Mouse (Mus musculus) gastrocnemius, adult 8-10 months (tissue): ENCODE results near the gene Fgf22. TPM values are rescaled to one million over a fixed set of nuclear protein-coding genes. Genes with fewer than 3 reads are reported as not detected.

Experiments used
- DNase-seq, 2 experiments: peaks; one replicate each; pipeline ENCODE4 v3.0.0; 2022; ENCODE audit warnings: low spot score in 2 of 2
- total RNA-seq, 4 experiments: library from RNA; stranded (reverse); gene quantifications; 2 replicates each; pipeline ENCODE4 v1.2.4; 2022

Fgf22 gene
- total RNA-seq, 4 experiments from 2014 or later, result not detected

- peak; percentile 99 for DNase-seq
Observed at GRCm38 (mm10) chr10:79766508-79767325, 11.8 kb downstream of the Fgf22 start, which contains the start of gene Rnf126. Rnf126 (minus strand) TSS chr10:79766952.

- DNase-seq, result peak; percentile 83 to 90
Observed at GRCm38 (mm10) chr10:79767372-79768244, 12.7 kb downstream of the Fgf22 start.

- DNase-seq, result peak; percentile 51 to 53
Observed at GRCm38 (mm10) chr10:79768400-79768799, 13.5 kb downstream of the Fgf22 start.

GRCm38 (mm10) chr10:79769329-79769728 is 14.5 kb downstream of the Fgf22 start:
- no peak for DNase-seq

- no peak for DNase-seq
Observed at GRCm38 (mm10) chr10:79772320-79772719, 17.4 kb downstream of the Fgf22 start.

GRCm38 (mm10) chr10:79773208-79773607 is 18.3 kb downstream of the Fgf22 start:
- DNase-seq, result no peak

GRCm38 (mm10) chr10:79774486-79775279 is 19.8 kb downstream of the Fgf22 start:
- no peak for DNase-seq

DNA sequence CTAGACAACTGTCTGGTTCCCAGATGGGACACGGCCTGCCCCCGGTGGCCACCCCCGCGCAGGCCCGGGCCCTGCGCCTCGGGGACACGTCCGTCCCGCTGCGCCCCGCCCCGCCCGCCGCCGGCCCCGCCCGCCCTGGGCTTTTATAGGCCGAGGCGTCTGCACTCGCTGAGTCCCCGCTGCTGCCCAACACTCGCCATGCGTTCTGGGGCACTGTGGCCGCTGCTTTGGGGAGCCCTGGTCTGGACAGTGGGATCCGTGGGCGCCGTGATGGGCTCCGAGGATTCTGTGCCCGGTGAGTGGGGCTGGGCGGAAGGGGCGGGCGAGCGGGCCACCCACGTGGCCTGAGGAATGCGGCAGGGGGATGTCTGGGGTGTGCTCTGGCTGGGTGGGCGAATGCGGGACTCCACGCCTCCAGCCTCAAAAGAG is 22.2 kb downstream of the Fgf22 start, which contains the start of gene Fstl3:
Gene Fstl3, plus strand, starts transcription at position 170 of the 429 bp plus-strand sequence.
- DNase-seq, result no peak

DNA sequence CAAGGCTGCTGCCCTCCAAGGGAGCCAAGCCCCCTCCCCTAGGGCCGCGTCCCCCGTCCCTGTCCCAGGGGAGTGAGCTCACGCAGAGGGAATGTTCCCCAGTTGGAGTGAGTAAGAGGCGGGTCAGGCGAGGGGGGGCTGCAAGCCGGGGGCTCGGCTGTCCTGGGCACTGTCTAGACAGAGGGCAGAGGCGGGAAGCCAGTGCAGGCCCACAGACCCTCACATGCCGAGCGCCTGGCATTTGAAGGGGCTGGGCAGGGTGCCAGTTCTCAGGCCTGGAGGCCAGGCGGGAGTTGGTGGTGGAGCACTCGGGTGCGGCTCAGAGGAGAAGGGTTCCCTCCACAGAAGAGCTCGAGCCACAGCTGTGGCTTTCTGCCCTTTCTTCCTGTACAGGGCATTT is 23.1 kb downstream of the Fgf22 start:
- no peak for DNase-seq

- no peak for DNase-seq
Observed at GRCm38 (mm10) chr10:79779193-79779592, 24.3 kb downstream of the Fgf22 start.

GRCm38 (mm10) chr10:79779784-79780663 is 25.1 kb downstream of the Fgf22 start:
- peak; percentile 93 to 94 for DNase-seq

DNA sequence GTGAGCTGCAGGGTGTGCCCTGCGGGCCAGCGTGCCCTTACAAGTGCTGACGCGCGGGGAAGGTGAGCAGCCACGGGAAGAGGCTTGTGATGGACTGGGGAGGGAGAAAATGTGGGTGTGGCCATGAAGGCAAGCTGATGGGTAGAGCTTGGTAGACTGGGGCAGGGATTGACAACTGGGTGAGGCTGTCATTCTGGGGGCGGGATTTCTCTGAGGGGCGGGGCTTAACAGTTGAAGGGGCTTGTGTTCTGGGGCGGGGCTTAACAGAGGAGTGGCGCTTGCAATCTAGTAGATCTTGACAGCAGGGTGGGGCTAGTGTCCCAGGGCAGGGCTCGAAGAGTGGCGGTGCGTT is 25.8 kb downstream of the Fgf22 start:
- no peak for DNase-seq

DNA sequence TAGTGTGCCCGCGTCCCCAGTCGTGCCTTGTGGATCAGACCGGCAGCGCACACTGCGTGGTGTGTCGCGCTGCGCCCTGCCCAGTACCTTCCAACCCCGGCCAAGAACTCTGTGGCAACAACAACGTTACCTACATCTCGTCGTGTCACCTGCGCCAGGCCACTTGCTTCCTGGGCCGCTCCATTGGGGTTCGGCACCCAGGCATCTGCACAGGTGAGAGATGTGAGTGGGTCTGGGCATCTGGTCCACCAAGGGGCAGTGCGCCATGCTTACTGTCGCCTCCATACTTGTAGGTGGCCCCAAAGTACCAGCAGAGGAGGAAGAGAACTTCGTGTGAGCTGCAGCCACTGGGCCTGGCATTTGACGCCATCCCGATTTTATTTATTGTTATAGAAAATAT is 26.3 kb downstream of the Fgf22 start:
- no peak for DNase-seq

DNA sequence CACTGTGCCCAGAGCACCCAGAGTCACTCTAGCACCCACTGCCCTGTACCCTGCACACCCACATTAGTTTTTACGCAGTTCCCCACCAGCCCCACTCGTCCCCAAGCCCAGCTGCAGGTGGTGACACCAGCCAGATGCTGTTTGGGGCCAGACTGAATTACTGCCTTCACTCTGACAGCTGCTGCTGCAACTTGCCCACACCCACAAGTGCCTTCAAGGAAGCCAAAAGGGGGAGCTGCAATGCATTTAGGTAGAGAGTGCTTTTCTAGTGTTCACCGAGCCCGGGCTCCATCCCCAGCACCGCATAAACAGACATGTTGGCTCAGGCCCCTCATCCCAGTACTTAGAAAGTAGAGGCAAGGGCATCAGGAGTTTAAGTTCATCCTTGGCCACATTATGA is 27.1 kb downstream of the Fgf22 start:
- no peak for DNase-seq

GRCm38 (mm10) chr10:79783050-79783449 is 28.2 kb downstream of the Fgf22 start:
- DNase-seq, result no peak

DNA sequence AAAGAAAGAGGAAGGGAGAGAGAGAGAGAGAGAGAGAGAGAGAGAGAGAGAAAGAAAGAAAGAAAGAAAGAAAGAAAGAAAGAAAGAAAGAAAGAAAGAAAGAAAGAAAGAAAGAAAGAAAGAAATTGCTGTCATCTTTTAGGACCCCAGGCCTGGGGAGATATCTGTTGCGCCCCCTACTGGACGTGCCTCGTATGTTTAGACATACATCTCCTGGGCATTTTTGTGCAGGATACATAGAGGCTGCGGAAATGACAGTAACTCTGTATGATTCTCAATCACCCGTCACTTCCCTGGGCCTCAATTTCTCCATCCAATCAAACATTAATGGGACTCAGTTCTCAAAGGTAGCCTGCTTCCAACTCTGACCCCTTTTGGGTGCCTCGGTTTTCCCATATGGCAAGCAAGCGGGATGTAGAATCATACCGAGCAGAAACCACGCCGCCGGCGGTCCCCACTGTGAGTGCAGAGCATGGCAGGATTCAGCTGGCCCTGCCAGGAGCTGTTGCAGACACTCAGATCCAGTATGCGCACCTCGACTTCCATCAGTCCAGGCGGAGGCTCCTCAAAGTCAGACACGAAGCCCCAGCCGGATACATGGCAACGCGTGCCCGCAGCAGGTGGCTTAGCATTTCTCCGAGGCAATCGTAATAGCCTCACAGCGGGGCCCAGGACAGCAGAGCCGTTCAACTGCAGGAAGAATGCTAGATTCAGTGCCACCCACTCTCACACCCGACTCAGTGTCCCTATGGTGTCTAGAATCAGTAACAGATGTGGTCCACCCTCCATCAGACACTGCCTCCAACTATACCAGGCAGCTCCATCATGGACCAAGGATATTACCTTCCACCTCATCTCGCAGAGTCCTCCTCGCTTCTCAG is 29.3 kb downstream of the Fgf22 start:
- no peak for DNase-seq

DNA sequence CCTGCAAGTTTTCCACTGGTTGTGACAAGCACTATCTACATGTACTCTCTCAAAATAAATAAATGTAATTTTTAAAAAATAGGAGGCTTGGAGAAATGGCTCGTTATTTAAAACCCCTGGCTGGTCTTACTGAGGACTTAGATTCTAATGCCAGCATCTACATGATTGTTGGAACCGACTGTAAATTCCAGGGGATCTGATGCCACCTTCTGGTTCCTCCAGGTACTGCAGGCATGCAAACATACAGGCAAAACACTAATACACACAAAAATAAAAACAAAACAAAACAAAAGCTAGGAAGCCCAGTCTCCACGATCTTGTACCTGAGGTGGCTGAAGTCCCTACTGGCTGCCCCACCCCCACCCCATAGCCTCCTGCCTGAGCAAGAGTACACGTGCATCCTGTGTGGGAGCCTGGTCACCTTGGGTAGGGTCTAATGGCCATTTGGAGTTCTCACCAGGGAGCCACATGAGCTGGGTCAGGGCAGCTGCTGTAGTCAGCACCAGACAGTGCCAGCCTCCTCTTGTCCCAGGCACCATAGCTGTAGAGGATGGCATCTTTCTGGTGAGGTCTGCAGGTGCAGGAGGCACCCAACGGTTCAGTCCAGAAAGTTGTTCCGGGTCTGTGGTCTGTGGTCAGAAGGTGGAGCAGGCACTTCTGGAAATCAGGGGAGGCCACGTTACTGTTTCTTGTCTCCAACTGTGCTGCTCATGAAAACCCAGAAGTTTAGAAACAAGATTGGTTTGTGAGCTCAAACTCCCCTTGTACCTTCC is 33.7 kb downstream of the Fgf22 start:
- DNase-seq, result peak; percentile 56 to 70

- no peak for DNase-seq
Observed at GRCm38 (mm10) chr10:79789581-79789980, 34.7 kb downstream of the Fgf22 start.

DNA sequence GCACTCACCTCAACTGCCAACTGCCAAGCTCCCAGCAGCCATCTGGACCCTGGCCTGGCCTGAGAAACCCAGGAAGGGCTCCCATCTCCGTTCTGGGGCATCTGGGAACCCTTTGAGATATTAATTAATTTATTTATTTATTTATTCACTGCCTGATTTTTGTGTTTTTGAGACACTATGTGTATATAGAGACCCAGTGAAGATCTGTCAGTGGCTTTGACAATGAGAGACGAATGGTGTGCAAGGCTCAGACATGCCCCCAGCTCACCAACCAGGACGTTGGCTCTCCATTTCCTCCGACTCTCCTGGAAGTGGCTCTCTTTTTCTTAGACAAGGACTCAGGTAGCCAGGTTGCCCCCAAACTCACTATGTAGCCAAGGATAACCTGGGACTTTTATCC is 36.0 kb downstream of the Fgf22 start, which contains the start of gene Prss57:
Gene Prss57, minus strand, starts transcription at position 101 of the 400 bp plus-strand sequence.
- DNase-seq, result no peak
